Mouse (Mus musculus) lung, postnatal 0 days (tissue): ENCODE measurements around the gene Gusb. TPM values are rescaled to one million over a fixed set of nuclear protein-coding genes. Genes with fewer than 3 reads are reported as not detected.
"Not testable (repeated sequence)": the region's sequence is repeated elsewhere in the genome, so short reads cannot be mapped to it uniquely, and the experiment has no call there.

Experiments
- ATAC-seq: fragments of 200-750 bp; cut with Nextera tagmentation; 2 replicates; pipeline ENCODE4 v1.8.0; 2017; ENCODE audit warnings: moderate library complexity
- DNase-seq: peaks from one replicate; pipeline ENCODE4 v3.0.0-alpha.2; 2016; ENCODE audit warnings: low spot score
- H3K27ac ChIP-seq: fragments of 300-500 bp; sonication (generic); 2 replicates; pipeline ENCODE4 v1.5.1; 2014; ENCODE audit warnings: antibody characterized with exemption, mild to moderate bottlenecking, low read length, mixed read lengths
- H3K27me3 ChIP-seq: fragments of 300-500 bp; sonication (generic); replicated peaks from 2 replicates; pipeline ENCODE4 v1.6.1; 2014; ENCODE audit warnings: low read length, mixed read lengths; ENCODE audit not compliant: insufficient read depth
- H3K36me3 ChIP-seq: fragments of 300-500 bp; sonication (generic); 2 replicates; pipeline ENCODE4 v1.6.1; 2014; ENCODE audit warnings: low read length, mixed read lengths; ENCODE audit not compliant: insufficient read depth
- H3K4me1 ChIP-seq: fragments of 300-500 bp; sonication (generic); 2 replicates; pipeline ENCODE4 v1.6.1; 2014; ENCODE audit warnings: antibody characterized with exemption, low read depth, low read length, mixed read lengths; ENCODE audit not compliant: insufficient read depth
- H3K4me2 ChIP-seq: fragments of 300-500 bp; sonication (generic); replicated peaks from 2 replicates; pipeline ENCODE4 v1.6.1; 2014; ENCODE audit warnings: low read depth, mild to moderate bottlenecking, low read length, moderate library complexity, mixed read lengths
- H3K4me3 ChIP-seq: fragments of 300-500 bp; sonication (generic); 2 replicates; pipeline ENCODE4 v1.5.1; 2014; ENCODE audit warnings: low read depth, low read length
- H3K9ac ChIP-seq: fragments of 300-500 bp; sonication (generic); replicated peaks from 2 replicates; pipeline ENCODE4 v1.6.1; 2014; ENCODE audit warnings: low read depth, mild to moderate bottlenecking
- H3K9me3 ChIP-seq: fragments of 300-500 bp; sonication (generic); 2 replicates; pipeline ENCODE4 v1.6.1; 2016; ENCODE audit warnings: low read length, mixed read lengths
- CTCF ChIP-seq: IDR thresholded peaks from 2 replicates; pipeline ENCODE4 v1.5.1; 2016; ENCODE audit warnings: antibody characterized with exemption, mild to moderate bottlenecking
- EP300 ChIP-seq: IDR thresholded peaks from 2 replicates; pipeline ENCODE4 v1.6.1; 2016; ENCODE audit warnings: antibody characterized with exemption, mild to moderate bottlenecking, control low read depth
- WGBS: fragments of 180-500 bp; shearing (Covaris S2); extraction: QIAGEN DNeasy Blood & Tissue Kit; methylation state at CpG from one replicate; pipeline ENCODE4 v1.1.7; 2014; 5-methylcytosine and 5-hydroxymethylcytosine counted together
- polyA plus RNA-seq: library from polyadenylated mRNA; unstranded; fragments of >200 nt; fragmentation: Nextera tagmentation; extraction: Ambion mirVana; gene quantifications from 2 replicates; pipeline ENCODE4 v1.2.1, GENCODE M21; 2015

Gene Gusb
- polyA plus RNA-seq, 1 experiment from 2014 or later = 50.0 TPM

- H3K4me3 ChIP-seq = no peak overlapping the region
- ATAC-seq = peak; percentile 40; the same call in 1 of the 2 replicates
- no peaks in the 10 kb centered on the region for H3K4me1 ChIP-seq
- DNase-seq = peak; percentile 67
- 62% methylated on average over 19 of the region's 19 CpGs for WGBS
- H3K4me2 ChIP-seq = no peak overlapping the region
- H3K9me3 ChIP-seq = no peaks in the 10 kb centered on the region
- H3K27ac ChIP-seq = no peak overlapping the region
- H3K27me3 ChIP-seq = no peaks in the 10 kb centered on the region
- H3K9ac ChIP-seq = no peak overlapping the region
- peaks cover 7% of the 10 kb centered on the region; the same call in 1 of the 2 replicates for H3K36me3 ChIP-seq
- TF ChIP-seq CTCF (peak; percentile 85), EP300 (no peak)
Measured at GRCm38 (mm10) chr5:130037752-130038455, 35.1 kb upstream of the Gusb start.

GRCm38 (mm10) chr5:130036300-130036699 is 33.5 kb upstream of the Gusb start:
- H3K9ac ChIP-seq, DNase-seq, ATAC-seq, H3K4me1 ChIP-seq, H3K4me2 ChIP-seq, H3K27me3 ChIP-seq, H3K4me3 ChIP-seq, H3K9me3 ChIP-seq, H3K27ac ChIP-seq, H3K36me3 ChIP-seq: not testable (repeated sequence)
- WGBS = 74% methylated on average over 2 of the region's 2 CpGs
- TF ChIP-seq CTCF = peak; percentile 47

DNA sequence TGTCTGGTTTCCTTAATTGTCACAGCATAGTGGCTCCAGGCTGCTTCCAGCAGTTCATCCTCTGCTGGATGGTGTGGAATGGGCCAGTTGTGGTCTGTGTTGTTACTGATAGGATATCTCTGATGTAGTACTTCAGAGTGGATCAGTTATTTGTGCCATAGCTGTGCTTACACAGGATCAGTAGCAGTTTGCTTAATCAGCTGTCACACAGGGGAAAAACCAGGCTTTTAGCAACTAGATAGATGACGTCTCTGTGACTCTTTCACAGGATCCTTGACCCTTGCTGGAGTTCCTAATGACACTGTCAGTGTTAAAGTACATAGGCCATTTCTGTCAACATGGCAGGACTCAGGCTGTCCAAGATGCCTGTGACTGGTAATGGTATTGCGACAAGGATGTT is 31.0 kb upstream of the Gusb start:
- ATAC-seq (no peak), DNase-seq (no peak)
- Histone ChIP-seq H3K27ac (no peak overlapping the region), H3K9me3 (no peaks in the 10 kb centered on the region), H3K27me3 (no peaks in the 10 kb centered on the region), H3K4me2 (no peak overlapping the region), H3K4me1 (no peaks in the 10 kb centered on the region), H3K9ac (no peak overlapping the region), H3K4me3 (no peak overlapping the region), H3K36me3 (no peaks in the 10 kb centered on the region)
- WGBS = 60% methylated on average over 2 of the region's 2 CpGs
- TF ChIP-seq CTCF = no peak

DNA sequence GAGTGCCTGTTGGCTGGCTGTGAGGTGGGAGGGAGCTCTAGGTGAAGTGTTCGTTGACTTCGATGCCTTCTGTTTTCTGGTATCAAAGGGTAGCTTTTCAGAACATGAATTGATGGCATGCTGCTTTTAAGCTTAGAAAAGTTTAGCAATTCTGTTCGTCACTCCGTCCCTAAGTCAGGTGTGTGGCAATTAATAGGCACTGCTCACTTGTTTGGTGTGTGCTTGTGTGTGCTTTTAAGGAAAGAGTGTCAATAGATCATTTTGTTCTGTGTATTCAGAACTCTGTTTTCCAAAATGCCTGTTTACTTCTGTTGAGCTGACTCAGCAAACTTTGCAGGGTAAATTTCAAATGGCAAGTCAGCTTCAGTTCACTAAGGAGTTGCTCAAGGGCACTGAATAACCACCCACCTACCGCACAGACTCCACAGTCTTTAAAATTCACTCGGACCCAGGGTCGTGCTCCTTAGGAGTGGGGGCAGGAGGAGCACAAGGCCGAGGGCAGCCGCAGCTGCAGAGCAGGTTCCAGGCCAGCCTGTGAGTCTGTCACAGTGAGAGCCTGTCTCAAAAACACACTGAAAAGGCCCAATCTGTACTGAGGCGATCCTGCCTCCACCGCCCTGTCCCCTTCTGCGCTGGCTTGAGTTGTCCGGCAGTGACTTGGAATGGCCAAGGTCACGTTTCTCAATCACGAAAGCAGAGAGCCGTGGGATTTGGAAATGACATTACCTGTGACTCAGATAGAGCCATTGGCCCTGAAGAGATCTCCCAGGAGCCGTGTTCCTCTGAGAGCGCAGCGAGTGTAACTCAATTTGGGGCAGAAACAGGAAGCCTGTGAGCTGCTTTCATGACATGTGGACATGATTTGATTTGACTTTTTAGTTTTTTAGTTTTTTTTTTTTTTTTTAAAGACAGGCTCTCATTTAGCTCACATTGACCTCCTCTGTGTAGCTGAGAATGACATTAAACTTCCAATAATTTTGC is 28.9 kb upstream of the Gusb start:
- no peak overlapping the region for H3K27ac ChIP-seq
- no peak overlapping the region for H3K9ac ChIP-seq
- no peaks in the 10 kb centered on the region for H3K36me3 ChIP-seq
- DNase-seq (no peak), ATAC-seq (no peak)
- H3K4me3 ChIP-seq = no peak overlapping the region
- no peak overlapping the region for H3K4me2 ChIP-seq
- no peaks in the 10 kb centered on the region for H3K27me3 ChIP-seq
- no peaks in the 10 kb centered on the region for H3K4me1 ChIP-seq
- H3K9me3 ChIP-seq = no peaks in the 10 kb centered on the region
- TF ChIP-seq EP300 = no peak
- TF ChIP-seq CTCF = no peak
- 90% methylated on average over 19 of the region's 19 CpGs for WGBS

DNA sequence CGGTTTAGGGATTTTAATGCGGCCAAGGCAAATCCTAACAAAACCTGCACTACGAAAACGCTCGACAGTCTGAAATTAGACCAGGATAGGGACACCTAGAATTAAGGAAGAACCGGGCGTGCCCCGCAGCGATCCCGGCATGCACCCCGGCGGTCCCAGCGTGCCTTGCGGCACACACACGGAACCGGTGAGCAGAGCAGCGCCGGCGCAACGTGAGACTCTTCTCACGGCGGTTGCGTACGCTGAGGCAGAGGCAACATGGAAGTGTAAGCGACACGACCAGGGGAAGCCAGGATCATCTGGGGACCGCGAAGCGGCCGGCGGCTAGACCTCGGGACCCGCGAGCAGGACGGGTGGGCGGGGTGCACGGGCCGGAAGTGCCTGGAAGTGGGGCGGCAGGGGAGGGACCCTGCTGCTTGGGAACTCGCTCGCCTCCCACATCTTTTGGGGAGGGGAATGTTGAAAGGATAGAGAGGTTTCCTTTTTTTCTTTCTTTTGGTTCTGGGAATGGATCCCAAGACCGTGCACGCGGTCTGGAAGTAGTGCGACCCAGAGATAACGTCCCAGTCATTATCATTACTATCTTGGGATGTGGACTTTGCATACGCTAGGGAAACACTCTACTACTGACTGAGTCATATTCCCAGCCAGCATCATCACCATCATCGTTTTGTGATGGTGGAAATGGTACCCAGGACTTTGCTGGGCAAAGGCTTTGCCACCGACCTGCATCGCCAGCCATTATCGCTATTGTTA is 26.5 kb upstream of the Gusb start, which contains the start of the genes Asl and Crcp:
Gene Asl, minus strand, starts transcription at position 106 of the 756 bp plus-strand sequence.
Gene Crcp, plus strand, starts transcription at position 149 of the 756 bp plus-strand sequence.
- Histone ChIP-seq H3K27ac (peak within 1 kb of the TSS; percentile 85), H3K4me3 (peak within 1 kb of the TSS; percentile 72), H3K4me1 (no peaks in the 10 kb centered on the region), H3K9ac (peak within 1 kb of the TSS; percentile 73), H3K9me3 (no peaks in the 10 kb centered on the region), H3K36me3 (no peaks in the 10 kb centered on the region), H3K27me3 (no peaks in the 10 kb centered on the region), H3K4me2 (peak within 1 kb of the TSS; percentile 68)
- ATAC-seq (peak; percentile 86), DNase-seq (peak; percentile 87)
- TF ChIP-seq CTCF (0 out of 2 replicates have a peak, but pooled peaks have one; percentile 1), EP300 (no peak)
- 1% methylated on average over 50 of the region's 51 CpGs for WGBS
